Comparison of ENCODE assay signal across 36 mouse cellular contexts in genomic region chr3:107655491-107655890, GRCm38 (mm10). TPM values are rescaled to one million over a fixed set of nuclear protein-coding genes. Genes with fewer than 3 reads are reported as not detected.
A peak's percentile ranks its signal among the peaks of the same experiment; 100 is the strongest.
DNase-seq lines count a peak whose midpoint lies in the region; ATAC-seq and TF ChIP-seq lines count a peak whose summit lies in the region.
"Had no signal": no experiment of that assay in that cellular context is flagged by ENCODE, and none has a peak within 500 bp of the region (broad histone marks: within the 10 kb centered on the region; RNA-seq: fewer than 3 reads in every experiment).

No protein-coding gene starts in this region.

- H3K9me3 ChIP-seq in kidney, embryonic 16.5 days (ENCODE audit: low read length) = no peaks in the 10 kb centered on the region
- H3K9me3 ChIP-seq in kidney, embryonic 14.5 days (ENCODE audit: control insufficient read depth, low read length) = no peaks in the 10 kb centered on the region
- H3K9me3 ChIP-seq in CH12.LX (replicated peaks; ENCODE audit: low read length) = no peaks in the 10 kb centered on the region
- H3K9me3 ChIP-seq in stomach, postnatal 0 days (ENCODE audit: control insufficient read depth, low read length) = no peaks in the 10 kb centered on the region
- H3K9me3 ChIP-seq: embryonic facial prominence, embryonic 12.5 days; heart, embryonic 10.5 days; lung, embryonic 15.5 days; stomach, embryonic 15.5 days had no signal

- no peak for TF ChIP-seq RAD21 in CH12.LX (IDR thresholded peaks at IDR 0.05; ENCODE audit: low read depth, low read length)

- peaks cover 6% of the 10 kb centered on the region for H3K36me3 ChIP-seq in kidney, embryonic 16.5 days (ENCODE audit: insufficient read depth, low read length)
- peaks cover 15% of the 10 kb centered on the region for H3K36me3 ChIP-seq in kidney, embryonic 14.5 days (ENCODE audit: control insufficient read depth, insufficient read depth, low read length)
- peaks cover 0 to 11% of the 10 kb centered on the region in 2 experiments for H3K36me3 ChIP-seq in CH12.LX (replicated peaks in 1 of 2; ENCODE audit: control insufficient read depth in 1 of 2, insufficient read depth in 1 of 2, low read length in 1 of 2)
- 0 out of 2 replicates have a peak, but pooled peaks cover 2% of the 10 kb centered on the region for H3K36me3 ChIP-seq in stomach, postnatal 0 days (ENCODE audit: control insufficient read depth, insufficient read depth, low read length)

- DNase-seq in embryo, embryonic 11 days = peak; percentile 16
- DNase-seq in embryo, embryonic 10 days (ENCODE audit: low spot score) = no peak
- DNase-seq in CH12.LX (ENCODE audit: extremely low read depth) = no peak
- no peak for DNase-seq in stomach, postnatal 0 days (ENCODE audit: low spot score)
- no peak for DNase-seq in gastrocnemius, postnatal 14 days
- DNase-seq: adrenal gland, postnatal 25 days; cerebellum, adult 18-20 months; cerebellum, postnatal 10 days; gastrocnemius, postnatal 25 days; heart, adult 11 months; liver; thymus, adult 18-20 months; thymus, postnatal 25 days had no signal

- dilution Hi-C loops in CH12.LX (cut with MboI; ENCODE audit: extremely low pct_ligation_motif_present, extremely low pct_unique_long_range_greater_than_20kb, low sequenced_read_pairs) = no loop called here

- no peaks in the 10 kb centered on the region for H3K79me2 ChIP-seq in CH12.LX (replicated peaks; ENCODE audit: control insufficient read depth, extremely low read depth, insufficient read depth, poor library complexity, severe bottlenecking)

- TF ChIP-seq EP300 in CH12.LX (IDR thresholded peaks at IDR 0.05; ENCODE audit: low read length) = no peak
- no peak for TF ChIP-seq EP300 in stomach, postnatal 0 days (optimal IDR thresholded peaks at IDR 0.05)

- intact Hi-C loops in gastrocnemius, postnatal 14 days (cut with DNase I; ENCODE audit: low total_unique reads) = no loop called here

- no peak for TF ChIP-seq CTCF in CH12.LX (conservative IDR thresholded peaks at IDR 0.05 in 1 of 2, IDR thresholded peaks at IDR 0.05 in 1 of 2; ENCODE audit: low read depth in 2 of 2, low read length in 2 of 2)
- TF ChIP-seq CTCF in stomach, postnatal 0 days (IDR thresholded peaks at IDR 0.05; ENCODE audit: low read depth) = no peak

- H3K4me2 ChIP-seq in kidney, embryonic 16.5 days (replicated peaks; ENCODE audit: low read depth, low read length) = no peak overlapping the region
- no peak overlapping the region for H3K4me2 ChIP-seq in kidney, embryonic 14.5 days (replicated peaks; ENCODE audit: low read depth, low read length)
- no peak overlapping the region for H3K4me2 ChIP-seq in CH12.LX (ENCODE audit: insufficient read depth, low read depth, poor library complexity, severe bottlenecking)
- no peak overlapping the region for H3K4me2 ChIP-seq in stomach, postnatal 0 days (replicated peaks; ENCODE audit: low read depth)
- H3K4me2 ChIP-seq: embryonic facial prominence, embryonic 12.5 days; hindbrain, embryonic 14.5 days; lung, embryonic 15.5 days; midbrain, embryonic 11.5 days; stomach, embryonic 15.5 days had no signal

- ATAC-seq in kidney, embryonic 16.5 days (ENCODE audit: low FRiP score, low TSS enrichment) = 0 out of 2 replicates have a peak, but pooled peaks have one; percentile 19
- ATAC-seq in kidney, embryonic 14.5 days (ENCODE audit: low FRiP score, low TSS enrichment) = no peak
- ATAC-seq in stomach, postnatal 0 days (ENCODE audit: low FRiP score, low TSS enrichment) = peak; percentile 33; the same call in 1 of the 2 replicates
- ATAC-seq: forebrain, embryonic 14.5 days; midbrain, embryonic 16.5 days had no signal

- no peaks in the 10 kb centered on the region for H3K4me1 ChIP-seq in kidney, embryonic 16.5 days (ENCODE audit: insufficient read depth, low read length)
- H3K4me1 ChIP-seq in kidney, embryonic 14.5 days (ENCODE audit: control insufficient read depth, insufficient read depth, low read length) = no peaks in the 10 kb centered on the region
- peaks cover 5 to 26% of the 10 kb centered on the region in 2 experiments; a peak in 3 of 4 replicates for H3K4me1 ChIP-seq in CH12.LX (ENCODE audit: control insufficient read depth in 1 of 2, insufficient read depth in 2 of 2)
- no peaks in the 10 kb centered on the region for H3K4me1 ChIP-seq in stomach, postnatal 0 days (replicated peaks; ENCODE audit: control insufficient read depth, insufficient read depth)
- H3K4me1 ChIP-seq: embryonic facial prominence, embryonic 12.5 days; heart, embryonic 10.5 days; lung, embryonic 15.5 days; stomach, embryonic 15.5 days had no signal

- H3K9ac ChIP-seq in kidney, embryonic 16.5 days (replicated peaks; ENCODE audit: low read length) = no peak overlapping the region
- no peak overlapping the region for H3K9ac ChIP-seq in kidney, embryonic 14.5 days (ENCODE audit: low read depth, low read length)
- H3K9ac ChIP-seq in CH12.LX (ENCODE audit: insufficient read depth, low read depth) = 0 out of 2 replicates have a peak overlapping the region, but pooled peaks have one; percentile 9
- no peak overlapping the region for H3K9ac ChIP-seq in stomach, postnatal 0 days (ENCODE audit: low read length)
- H3K9ac ChIP-seq: embryonic facial prominence, embryonic 12.5 days; hindbrain, embryonic 14.5 days; lung, embryonic 15.5 days; stomach, embryonic 15.5 days had no signal

- TF ChIP-seq POLR2A in CH12.LX (IDR thresholded peaks at IDR 0.05; ENCODE audit: low read depth, low read length) = no peak

- no peak overlapping the region for H3K4me3 ChIP-seq in kidney, embryonic 16.5 days (ENCODE audit: low read length)
- H3K4me3 ChIP-seq in kidney, embryonic 14.5 days (ENCODE audit: low read length) = no peak overlapping the region
- H3K4me3 ChIP-seq in CH12.LX (replicated peaks in 1 of 3; ENCODE audit: low read depth in 2 of 3, low read length in 2 of 3, poor library complexity in 1 of 3) = no peak overlapping the region
- no peak overlapping the region for H3K4me3 ChIP-seq in stomach, postnatal 0 days (ENCODE audit: low read depth, low read length)
- H3K4me3 ChIP-seq: embryonic facial prominence, embryonic 12.5 days; heart, embryonic 10.5 days; lung, embryonic 15.5 days; stomach, embryonic 15.5 days had no signal

- H3K27ac ChIP-seq in kidney, embryonic 16.5 days (ENCODE audit: low read length) = no peak overlapping the region
- no peak overlapping the region for H3K27ac ChIP-seq in kidney, embryonic 14.5 days (ENCODE audit: low read depth, low read length)
- no peak overlapping the region for H3K27ac ChIP-seq in CH12.LX (ENCODE audit: insufficient read depth, low read depth)
- H3K27ac ChIP-seq in stomach, postnatal 0 days (replicated peaks) = no peak overlapping the region
- H3K27ac ChIP-seq: embryonic facial prominence, embryonic 12.5 days; heart, embryonic 10.5 days; hindbrain, embryonic 14.5 days; lung, embryonic 15.5 days; stomach, embryonic 15.5 days had no signal

- no peaks in the 10 kb centered on the region for H3K27me3 ChIP-seq in kidney, embryonic 16.5 days (ENCODE audit: insufficient read depth, low read length)
- H3K27me3 ChIP-seq in kidney, embryonic 14.5 days (ENCODE audit: control insufficient read depth, insufficient read depth, low read length) = no peaks in the 10 kb centered on the region
- no peaks in the 10 kb centered on the region for H3K27me3 ChIP-seq in CH12.LX (replicated peaks)
- no peaks in the 10 kb centered on the region for H3K27me3 ChIP-seq in stomach, postnatal 0 days (ENCODE audit: control insufficient read depth, insufficient read depth, low read length)
- H3K27me3 ChIP-seq: embryonic facial prominence, embryonic 12.5 days; lung, embryonic 15.5 days; stomach, embryonic 15.5 days had no signal

- in situ Hi-C loops in CH12.LX (cut with MboI; ENCODE audit: low pct_ligation_motif_present, low pct_unique_long_range_greater_than_20kb, low sequenced_read_pairs) = no loop called here

- WGBS in kidney, embryonic 16.5 days = 32% methylated on average over 3 of the region's 3 CpGs
- WGBS in kidney, embryonic 14.5 days = 33% methylated on average over 3 of the region's 3 CpGs
- WGBS in stomach, postnatal 0 days = 62% methylated on average over 3 of the region's 3 CpGs

TF ChIP-seq in CH12.LX, 34 proteins besides CTCF, POLR2A, EP300 and RAD21:
- 0 out of 2 replicates have a peak, but pooled peaks have one; percentile 29 for TF ChIP-seq POLR2AphosphoS2 (IDR thresholded peaks at IDR 0.05; ENCODE audit: low read depth, low read length)
- no peak for TF ChIP-seq KAT2A (IDR thresholded peaks at IDR 0.05; ENCODE audit: insufficient replicate concordance, low read length)
- TF ChIP-seq MYC (IDR thresholded peaks at IDR 0.05; ENCODE audit: low read depth, low read length) = no peak

RNA-seq across cellular contexts. Expression of gene Strip1, which starts 24.0 kb away (rescaled TPM):
- 46.8 and 46.9 TPM in 2 replicates for polyA plus RNA-seq in kidney, embryonic 16.5 days (2015; fragmentation: Nextera tagmentation; extraction: Ambion mirVana)
- 33.3 and 55.0 TPM in 2 replicates for polyA plus RNA-seq in kidney, embryonic 14.5 days (2014; fragmentation: Nextera tagmentation; extraction: Ambion mirVana)
- total RNA-seq in CH12.LX (2012; rRNA removed) = 21.4 and 28.2 TPM in 2 replicates
- 16.5 and 18.4 TPM in 2 replicates for total RNA-seq in CH12.LX (2014; rRNA removed)
- 25.1 and 27.0 TPM in 2 replicates for polyA plus RNA-seq in CH12.LX (2012; ENCODE audit: insufficient read length, low read depth)
- polyA plus RNA-seq in stomach, postnatal 0 days (2015; fragmentation: Nextera tagmentation; extraction: Ambion mirVana) = 25.4 and 26.1 TPM in 2 replicates
- total RNA-seq in gastrocnemius, postnatal 14 days (2021) = 10 to 100 TPM; 16.9 to 19.5 TPM

RNA-seq across cellular contexts. Expression of gene Gm10961, which starts 24.4 kb away (rescaled TPM):
- not detected in 2 replicates for polyA plus RNA-seq in kidney, embryonic 16.5 days (2015; fragmentation: Nextera tagmentation; extraction: Ambion mirVana)
- not detected in 2 replicates for polyA plus RNA-seq in kidney, embryonic 14.5 days (2014; fragmentation: Nextera tagmentation; extraction: Ambion mirVana)
- total RNA-seq in CH12.LX (2012; rRNA removed) (not detected in 2 replicates), CH12.LX (2014; rRNA removed) (not detected in 2 replicates)
- not detected in 2 replicates for polyA plus RNA-seq in CH12.LX (2012; ENCODE audit: insufficient read length, low read depth)
- not detected in 2 replicates for polyA plus RNA-seq in stomach, postnatal 0 days (2015; fragmentation: Nextera tagmentation; extraction: Ambion mirVana)
- total RNA-seq in gastrocnemius, postnatal 14 days (2021) = not detected
- total RNA-seq: adrenal gland, adult 18-20 months; adrenal gland, postnatal 25 days; common myeloid progenitor, adult 5-6 weeks; gastrocnemius, postnatal 25 days; hematopoietic stem cell, adult 5-6 weeks; layer of hippocampus, adult 18-20 months; layer of hippocampus, postnatal 10 days; left cerebral cortex, adult 18-20 months; left cerebral cortex, postnatal 14 days; megakaryocyte progenitor cell, adult 5-6 weeks had no signal
- polyA plus RNA-seq: embryonic facial prominence, embryonic 12.5 days; forebrain, embryonic 14.5 days; heart, embryonic 10.5 days; heart, embryonic 16.5 days; hindbrain, embryonic 14.5 days; intestine, postnatal 0 days; limb, embryonic 11.5 days; liver, embryonic 16.5 days; lung, embryonic 15.5 days; midbrain, embryonic 11.5 days; midbrain, embryonic 16.5 days; neural tube, embryonic 11.5 days; stomach, embryonic 15.5 days had no signal

RNA-seq across cellular contexts. Expression of gene Ahcyl1, which starts 40.9 kb away (rescaled TPM):
- polyA plus RNA-seq in kidney, embryonic 16.5 days (2015; fragmentation: Nextera tagmentation; extraction: Ambion mirVana) = 95.7 and 96.1 TPM in 2 replicates
- 73.8 and 119 TPM in 2 replicates for polyA plus RNA-seq in kidney, embryonic 14.5 days (2014; fragmentation: Nextera tagmentation; extraction: Ambion mirVana)
- total RNA-seq in CH12.LX (2012; rRNA removed) (27.3 and 31.3 TPM in 2 replicates), CH12.LX (2014; rRNA removed) (22.7 and 32.5 TPM in 2 replicates)
- 83.4 and 86.4 TPM in 2 replicates for polyA plus RNA-seq in CH12.LX (2012; ENCODE audit: insufficient read length, low read depth)
- polyA plus RNA-seq in stomach, postnatal 0 days (2015; fragmentation: Nextera tagmentation; extraction: Ambion mirVana) = 39.8 and 41.4 TPM in 2 replicates
- 10 to 100 TPM; 37.5 to 38.9 TPM for total RNA-seq in gastrocnemius, postnatal 14 days (2021)
